Mouse (Mus musculus): ENCODE results near the gene Osgepl1. TPM values are rescaled to one million over a fixed set of nuclear protein-coding genes. Genes with fewer than 3 reads are reported as not detected.
"Not testable (repeated sequence)": the region's sequence is repeated elsewhere in the genome, so short reads cannot be mapped to it uniquely, and the experiment has no call there.

Gene Osgepl1
- total RNA-seq (2014; fragmentation: Nextera tagmentation): 28.9 and 42.9 TPM in 2 replicates
- total RNA-seq (2017): 34.2 and 34.9 TPM in 2 replicates

DNA sequence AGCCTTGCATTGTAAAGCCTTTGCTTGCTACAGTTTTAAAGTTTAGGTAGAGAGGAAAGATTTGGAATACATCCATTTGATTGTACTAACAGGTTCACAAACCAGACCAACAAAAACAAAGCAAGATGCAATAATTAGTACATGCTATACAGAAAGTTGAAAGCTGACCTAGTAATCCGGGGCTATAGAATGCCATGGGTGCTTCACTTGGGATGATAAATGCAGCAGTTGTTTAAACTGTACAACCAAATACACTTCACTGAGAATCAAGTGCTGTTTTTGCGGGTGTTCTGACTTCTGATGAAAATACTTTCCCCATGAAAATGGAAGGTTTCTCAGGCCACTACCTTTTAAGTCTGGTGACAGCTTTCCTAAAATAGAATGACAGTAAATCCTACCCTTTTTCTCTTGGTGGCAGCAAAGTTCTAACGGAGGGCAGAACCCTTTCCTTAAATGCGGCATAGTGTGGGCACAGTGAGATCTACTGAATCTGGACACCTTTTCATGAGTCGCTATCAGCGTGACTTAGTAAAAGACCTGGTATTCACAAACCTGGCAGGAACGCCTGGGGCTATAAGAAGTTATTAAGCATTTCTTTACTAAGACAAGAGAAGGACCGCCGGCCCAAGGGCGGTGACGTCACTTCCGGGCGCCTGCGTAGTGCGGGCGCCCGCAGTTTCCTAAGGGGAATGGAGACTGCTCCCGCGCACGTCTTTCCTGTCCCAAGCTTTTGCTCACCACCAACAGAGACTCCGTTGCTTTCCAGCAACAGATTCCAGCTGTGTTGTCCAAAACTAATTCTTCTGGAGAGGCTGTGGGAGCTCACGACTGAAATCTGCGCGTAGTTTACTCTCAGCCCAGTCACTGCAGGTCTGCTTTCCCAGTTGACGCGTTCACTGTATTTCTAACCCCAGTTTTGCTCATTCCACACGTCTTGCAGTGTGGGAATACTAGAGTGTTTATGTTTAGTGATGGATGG, at the start of gene Osgepl1:
Gene Osgepl1 (plus strand): TSS at position 636 of the 979 bp plus-strand sequence.
- peak; percentile 99 for ATAC-seq (replicated peaks; ENCODE audit: low FRiP score, low TSS enrichment, poor library complexity, severe bottlenecking)

DNA sequence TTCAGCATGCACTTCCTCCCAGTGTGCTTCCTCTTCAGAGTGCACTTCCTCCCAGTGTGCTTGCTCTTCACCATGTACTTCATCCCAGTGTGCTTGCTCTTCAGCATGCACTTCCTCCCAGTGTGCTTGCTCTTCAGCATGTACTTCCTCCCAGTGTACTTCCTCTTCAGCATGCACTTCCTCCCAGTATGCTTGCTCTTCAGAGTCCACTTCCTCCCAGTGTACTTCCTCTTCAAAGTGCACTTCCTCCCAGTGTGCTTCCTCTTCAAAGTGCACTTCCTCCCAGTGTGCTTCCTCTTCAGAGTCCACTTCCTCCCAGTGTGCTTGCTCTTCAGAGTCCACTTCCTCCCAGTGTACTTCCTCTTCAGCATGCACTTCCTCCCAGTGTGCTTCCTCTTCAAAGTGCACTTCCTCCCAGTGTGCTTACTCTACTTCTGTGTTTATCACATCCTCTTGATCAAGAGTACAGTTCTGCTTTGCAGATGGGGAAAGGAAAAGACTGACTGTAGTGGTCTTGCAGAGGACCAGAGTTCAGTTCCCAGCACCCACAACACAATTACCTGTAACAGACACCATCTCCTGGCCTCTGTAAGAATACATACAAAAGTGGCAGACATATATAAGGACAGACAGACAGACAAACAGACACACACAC, 48.3 kb upstream of the Osgepl1 start:
- not testable (repeated sequence) for ATAC-seq (replicated peaks; ENCODE audit: low FRiP score, low TSS enrichment, poor library complexity, severe bottlenecking)

DNA sequence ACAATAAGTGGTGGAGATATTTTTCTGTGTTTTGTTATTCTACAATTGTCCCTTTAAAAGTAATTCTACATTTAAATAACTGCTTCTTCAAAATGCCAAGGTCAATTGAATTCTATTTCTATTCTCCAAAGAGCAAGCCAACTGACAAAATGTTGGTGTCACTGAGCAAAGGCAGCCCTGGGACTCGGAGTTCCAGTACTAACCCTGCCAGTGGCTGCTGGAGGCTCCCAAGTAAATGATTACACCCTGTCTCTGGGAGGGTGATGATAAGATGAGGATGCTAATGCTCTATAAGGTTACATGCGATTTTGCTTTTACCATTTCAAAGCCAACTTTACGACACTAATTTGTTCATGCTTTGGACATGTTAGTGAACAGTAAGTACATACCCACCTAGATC, 43.5 kb upstream of the Osgepl1 start:
- no peak for ATAC-seq (replicated peaks; ENCODE audit: low FRiP score, low TSS enrichment, poor library complexity, severe bottlenecking)

DNA sequence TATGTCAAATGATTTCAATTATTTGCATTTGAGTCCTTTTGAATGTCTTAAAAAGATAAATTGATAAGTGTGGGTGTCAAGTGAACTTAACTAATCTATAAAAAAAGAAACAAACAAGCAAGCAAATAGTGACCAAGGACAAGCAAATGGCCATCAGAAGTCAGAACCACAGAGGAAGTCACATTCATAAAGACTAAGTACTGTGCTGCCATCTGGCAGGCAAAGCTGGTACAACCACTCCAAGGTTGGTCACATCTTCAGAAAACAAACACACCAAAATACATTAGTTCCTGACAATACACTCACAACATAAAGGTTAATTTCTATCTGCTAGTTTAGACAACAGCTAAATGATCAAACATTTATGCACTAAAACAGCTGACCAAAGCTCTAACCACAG, 40.8 kb upstream of the Osgepl1 start:
- no peak for ATAC-seq (replicated peaks; ENCODE audit: low FRiP score, low TSS enrichment, poor library complexity, severe bottlenecking)

DNA sequence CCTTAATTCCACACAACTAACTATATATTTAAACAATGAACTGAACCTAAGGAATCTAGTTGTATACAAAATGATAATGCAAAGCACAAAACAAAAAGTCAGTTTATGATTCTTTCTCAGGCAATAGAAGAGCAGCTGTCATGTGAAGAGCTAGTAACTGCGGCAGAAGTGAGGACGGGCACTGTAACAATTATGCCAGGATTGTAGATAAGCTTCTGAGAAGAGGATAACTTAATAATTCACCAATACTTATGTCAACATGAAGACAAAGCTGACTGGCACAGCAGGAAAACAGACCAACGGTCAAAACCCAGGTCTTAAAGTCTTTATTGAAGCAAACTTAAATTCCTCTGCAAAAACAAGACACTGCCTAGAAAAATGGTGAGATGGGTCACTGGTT, 22.2 kb upstream of the Osgepl1 start:
- ATAC-seq (replicated peaks; ENCODE audit: low FRiP score, low TSS enrichment, poor library complexity, severe bottlenecking): no peak

DNA sequence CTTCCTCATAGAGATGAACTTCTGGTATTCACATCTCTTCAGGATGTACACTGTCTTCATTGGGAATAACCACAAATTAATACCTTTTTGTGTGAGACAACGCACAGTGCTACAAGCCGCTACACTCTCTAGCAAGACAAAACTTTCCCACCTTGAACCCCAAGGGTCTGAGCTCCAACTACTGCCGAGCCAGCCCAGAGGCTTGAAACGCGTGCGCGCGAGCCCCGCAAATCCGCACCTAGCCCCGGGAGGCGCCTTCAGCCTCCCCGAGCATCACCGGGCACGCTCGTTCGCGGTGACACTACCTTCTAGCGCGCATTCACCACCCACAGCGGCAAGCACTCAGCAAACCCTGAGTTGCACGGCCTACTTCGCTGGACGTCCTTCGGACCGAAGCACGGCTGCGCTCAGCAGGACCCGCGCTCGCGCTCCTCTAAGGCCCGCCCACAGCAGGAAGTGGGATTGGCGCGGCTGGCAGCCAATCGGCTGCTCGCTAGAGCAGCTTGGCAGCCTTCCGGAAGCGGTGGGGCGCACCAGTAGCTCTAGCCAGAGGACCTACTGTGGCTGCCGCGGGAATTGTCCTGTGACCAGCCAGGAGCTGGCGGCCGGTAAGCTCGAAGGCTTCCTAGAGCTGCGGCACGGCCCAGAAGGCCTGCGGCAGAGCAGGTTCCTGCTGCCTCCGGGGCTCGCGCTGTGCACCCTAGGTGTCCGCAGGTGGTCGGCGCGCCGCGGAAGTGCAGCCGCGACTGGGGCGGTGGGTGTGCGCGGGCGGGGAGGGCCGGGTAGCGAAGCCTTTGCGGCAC, 16.6 kb upstream of the Osgepl1 start, which contains the start of the genes Pms1, Ormdl1 and Gm28778:
Gene Pms1 (minus strand): TSS at position 438 of the 803 bp plus-strand sequence.
Gene Ormdl1 (plus strand): TSS at position 515 of the 803 bp plus-strand sequence.
Gene Gm28778 (plus strand): TSS at position 531 of the 803 bp plus-strand sequence.
- ATAC-seq (replicated peaks; ENCODE audit: low FRiP score, low TSS enrichment, poor library complexity, severe bottlenecking): peak; percentile 99

DNA sequence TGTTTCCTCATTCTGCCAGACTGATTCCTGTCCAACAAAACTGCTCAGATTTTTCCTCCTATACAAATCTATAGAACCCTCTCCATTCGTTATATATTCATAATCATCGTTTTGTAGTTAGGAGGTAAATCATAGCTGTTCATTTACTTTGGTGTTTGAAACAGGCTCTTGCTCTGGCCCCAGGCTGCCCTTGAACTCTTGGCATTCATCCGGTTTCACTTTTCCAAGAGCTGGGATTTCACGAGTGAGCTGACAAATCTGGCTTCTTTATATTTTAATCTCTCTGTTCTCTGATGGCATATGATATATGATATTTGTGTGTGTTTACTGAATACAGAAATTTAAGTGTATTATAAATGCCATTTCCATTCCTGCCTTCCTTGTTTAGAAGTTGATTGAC, 12.9 kb upstream of the Osgepl1 start:
- ATAC-seq (replicated peaks; ENCODE audit: low FRiP score, low TSS enrichment, poor library complexity, severe bottlenecking): no peak

DNA sequence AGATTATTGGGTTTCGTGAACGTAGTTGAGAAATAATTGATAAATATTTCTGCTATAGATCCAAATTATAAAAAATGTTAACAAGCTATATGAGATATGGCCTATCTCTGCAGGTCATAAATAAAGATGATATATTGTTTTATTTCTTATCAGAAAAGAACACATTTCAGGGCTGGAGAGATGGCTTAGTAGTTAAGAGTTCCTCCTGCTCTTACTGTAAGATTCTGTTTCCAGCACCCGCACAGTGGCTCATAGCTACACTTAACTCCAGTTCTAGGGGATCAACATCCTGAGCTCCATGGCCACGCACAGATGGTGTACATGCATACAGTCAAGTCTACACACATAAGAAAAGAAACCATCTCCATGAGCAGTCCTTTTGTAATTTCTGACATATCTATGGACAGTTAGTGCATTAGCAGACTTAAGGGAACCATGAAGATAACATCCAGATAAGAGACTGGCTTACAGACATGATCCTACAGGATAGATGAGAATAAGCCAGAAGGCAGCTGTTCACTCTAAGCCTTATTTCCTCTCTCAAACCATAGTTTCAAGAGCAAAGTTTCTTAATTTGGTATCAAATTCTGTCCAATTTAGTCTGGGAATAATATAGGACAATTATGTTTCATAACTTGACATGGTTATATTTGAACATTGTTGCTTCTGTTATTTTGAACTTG, 8.4 kb downstream of the Osgepl1 start:
- ATAC-seq (replicated peaks; ENCODE audit: low FRiP score, low TSS enrichment, poor library complexity, severe bottlenecking): peak; percentile 72

DNA sequence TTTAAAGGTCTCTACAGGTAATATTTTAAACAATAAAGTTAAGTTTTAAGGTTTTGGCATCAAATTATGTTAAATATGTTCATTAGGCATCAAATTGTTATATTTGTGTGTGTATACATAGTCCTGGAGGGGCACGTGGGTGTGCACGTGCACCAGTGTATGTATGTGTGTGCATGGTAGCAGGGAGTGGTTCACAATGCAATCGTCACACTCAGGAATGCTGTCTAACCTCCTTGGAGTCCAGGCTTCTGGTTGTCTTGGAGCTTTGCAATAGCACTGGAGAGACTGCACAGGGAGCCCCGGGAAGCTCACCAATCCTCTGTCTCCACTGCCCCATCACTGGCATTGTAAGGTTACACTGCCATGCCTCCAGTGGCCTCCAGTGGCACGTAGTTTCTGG, 9.8 kb downstream of the Osgepl1 start:
- no peak for ATAC-seq (replicated peaks; ENCODE audit: low FRiP score, low TSS enrichment, poor library complexity, severe bottlenecking)

DNA sequence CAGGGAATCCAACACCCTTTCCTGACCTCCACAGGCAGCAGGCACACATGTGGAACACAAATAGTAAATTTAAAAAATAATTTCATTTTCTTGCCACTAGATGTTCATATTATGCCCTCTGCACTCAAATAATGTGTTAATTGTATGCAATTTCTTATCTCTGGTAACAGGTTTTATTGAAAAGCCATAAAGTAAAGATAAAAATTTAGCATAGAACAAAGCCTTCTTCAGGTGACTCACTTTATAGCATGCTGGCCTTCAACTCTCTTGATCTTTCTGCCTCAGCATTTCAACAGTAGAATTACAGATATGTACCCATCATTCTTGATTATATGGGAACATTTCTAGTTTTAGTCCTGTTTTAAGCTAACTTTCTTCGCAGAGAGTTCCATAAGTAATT, 10.9 kb downstream of the Osgepl1 start:
- peak; percentile 69 for ATAC-seq (replicated peaks; ENCODE audit: low FRiP score, low TSS enrichment, poor library complexity, severe bottlenecking)

DNA sequence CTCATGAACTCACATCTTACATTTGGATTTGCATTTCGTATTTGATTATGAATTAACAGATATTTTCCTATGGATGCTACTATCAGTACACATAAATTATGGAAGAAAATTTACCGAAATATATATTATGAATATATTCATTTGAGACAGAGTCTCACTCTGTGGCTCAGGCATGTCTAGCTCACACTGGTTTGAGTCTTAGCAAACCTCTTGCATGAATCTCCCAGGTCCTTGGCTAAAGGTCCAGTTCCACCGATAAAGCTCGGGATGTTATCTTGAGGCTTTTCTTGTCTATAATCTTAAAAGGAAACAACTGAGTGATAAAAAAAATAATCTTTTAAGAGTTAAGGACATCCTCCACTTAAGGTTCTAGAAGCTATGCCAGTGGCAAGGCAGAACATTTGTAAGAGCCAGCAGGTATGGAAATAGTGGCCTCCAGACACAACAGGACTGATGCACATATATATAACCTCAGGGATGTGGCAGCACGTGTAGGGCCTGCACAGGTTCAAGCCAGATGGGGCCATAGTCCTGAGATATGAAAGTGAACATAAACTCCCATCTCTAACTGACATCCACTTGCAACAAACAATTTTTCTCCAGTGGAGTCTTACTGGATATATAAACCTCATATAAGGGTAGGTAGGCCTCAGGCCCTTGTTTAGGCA, 11.5 kb downstream of the Osgepl1 start:
- ATAC-seq (replicated peaks; ENCODE audit: low FRiP score, low TSS enrichment, poor library complexity, severe bottlenecking): no peak

DNA sequence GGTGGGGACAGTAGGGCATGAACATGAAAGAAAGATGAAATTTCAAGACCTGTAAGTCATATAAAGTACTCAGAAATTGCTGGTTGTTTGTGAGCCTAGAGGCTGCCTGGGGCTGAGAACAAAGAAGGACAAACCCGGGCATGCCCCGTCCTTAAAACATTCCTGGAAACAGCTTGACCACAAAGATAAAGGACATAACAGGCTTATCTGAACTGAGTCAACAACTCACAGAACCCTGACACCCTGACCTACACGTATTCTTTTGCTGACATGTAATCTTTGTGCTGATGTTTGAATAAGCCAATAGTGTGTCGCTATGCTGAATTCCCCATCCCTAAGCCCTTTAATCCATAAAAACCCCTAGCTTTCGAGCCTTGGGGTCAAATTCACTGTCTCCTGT, 20.1 kb downstream of the Osgepl1 start:
- ATAC-seq (replicated peaks; ENCODE audit: low FRiP score, low TSS enrichment, poor library complexity, severe bottlenecking): not testable (repeated sequence)

DNA sequence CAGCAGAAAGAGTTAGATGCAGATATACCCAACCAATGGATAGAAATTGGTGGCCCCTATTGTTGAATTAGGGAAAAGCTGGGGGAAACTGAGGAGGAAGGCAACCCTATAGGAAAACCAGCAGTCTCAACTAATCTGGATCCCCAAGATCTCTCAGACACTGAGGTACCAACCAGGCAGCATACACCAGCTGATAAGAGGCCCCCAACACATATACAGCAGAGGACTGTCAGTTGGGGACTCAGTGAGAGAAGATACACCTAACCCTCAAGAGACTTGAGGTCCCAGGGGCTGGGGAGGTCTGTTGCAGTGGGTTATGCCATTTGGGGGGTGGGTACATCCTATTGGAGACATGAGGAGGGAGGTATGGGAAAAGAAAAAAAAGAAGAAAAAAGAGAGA, 22.0 kb downstream of the Osgepl1 start:
- no peak for ATAC-seq (replicated peaks; ENCODE audit: low FRiP score, low TSS enrichment, poor library complexity, severe bottlenecking)

DNA sequence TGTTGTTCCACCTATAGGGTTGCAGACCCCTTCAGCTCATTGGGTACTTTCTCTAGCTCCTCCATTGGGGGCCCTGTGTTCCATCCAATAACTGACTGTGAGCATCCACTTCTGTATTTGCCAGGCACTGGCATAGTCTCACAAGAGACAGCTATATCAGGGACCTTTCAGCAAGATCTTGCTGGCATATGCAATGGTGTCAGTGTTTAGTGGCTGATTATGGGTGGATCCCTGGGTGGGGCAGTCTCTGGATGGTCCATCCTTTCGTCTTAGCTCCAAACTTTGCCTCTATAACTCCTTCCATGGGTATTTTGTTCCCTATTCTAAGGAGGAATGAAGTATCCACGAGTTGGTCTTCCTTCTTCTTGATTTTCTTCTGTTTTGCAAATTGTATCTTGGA, 24.0 kb downstream of the Osgepl1 start:
- ATAC-seq (replicated peaks; ENCODE audit: low FRiP score, low TSS enrichment, poor library complexity, severe bottlenecking): not testable (repeated sequence)

DNA sequence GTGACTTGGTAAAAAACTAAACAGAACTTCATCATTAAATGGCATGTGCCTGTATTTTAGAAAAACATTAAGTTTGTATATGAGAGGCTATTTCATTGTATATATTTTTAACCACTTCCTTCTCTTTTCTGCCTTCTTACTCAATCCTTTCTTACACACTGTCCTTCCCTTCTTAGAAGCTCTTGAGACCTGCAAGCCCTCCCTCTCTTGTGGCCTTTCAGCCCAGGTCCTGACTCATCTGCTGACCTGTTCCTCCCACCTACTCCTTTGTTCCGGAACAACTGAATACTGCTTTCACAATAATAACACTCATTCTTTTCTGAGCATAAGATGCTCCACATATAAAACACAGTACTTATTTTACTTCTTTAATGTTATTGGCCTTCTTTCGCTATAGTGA, 27.6 kb downstream of the Osgepl1 start:
- ATAC-seq (replicated peaks; ENCODE audit: low FRiP score, low TSS enrichment, poor library complexity, severe bottlenecking): no peak

DNA sequence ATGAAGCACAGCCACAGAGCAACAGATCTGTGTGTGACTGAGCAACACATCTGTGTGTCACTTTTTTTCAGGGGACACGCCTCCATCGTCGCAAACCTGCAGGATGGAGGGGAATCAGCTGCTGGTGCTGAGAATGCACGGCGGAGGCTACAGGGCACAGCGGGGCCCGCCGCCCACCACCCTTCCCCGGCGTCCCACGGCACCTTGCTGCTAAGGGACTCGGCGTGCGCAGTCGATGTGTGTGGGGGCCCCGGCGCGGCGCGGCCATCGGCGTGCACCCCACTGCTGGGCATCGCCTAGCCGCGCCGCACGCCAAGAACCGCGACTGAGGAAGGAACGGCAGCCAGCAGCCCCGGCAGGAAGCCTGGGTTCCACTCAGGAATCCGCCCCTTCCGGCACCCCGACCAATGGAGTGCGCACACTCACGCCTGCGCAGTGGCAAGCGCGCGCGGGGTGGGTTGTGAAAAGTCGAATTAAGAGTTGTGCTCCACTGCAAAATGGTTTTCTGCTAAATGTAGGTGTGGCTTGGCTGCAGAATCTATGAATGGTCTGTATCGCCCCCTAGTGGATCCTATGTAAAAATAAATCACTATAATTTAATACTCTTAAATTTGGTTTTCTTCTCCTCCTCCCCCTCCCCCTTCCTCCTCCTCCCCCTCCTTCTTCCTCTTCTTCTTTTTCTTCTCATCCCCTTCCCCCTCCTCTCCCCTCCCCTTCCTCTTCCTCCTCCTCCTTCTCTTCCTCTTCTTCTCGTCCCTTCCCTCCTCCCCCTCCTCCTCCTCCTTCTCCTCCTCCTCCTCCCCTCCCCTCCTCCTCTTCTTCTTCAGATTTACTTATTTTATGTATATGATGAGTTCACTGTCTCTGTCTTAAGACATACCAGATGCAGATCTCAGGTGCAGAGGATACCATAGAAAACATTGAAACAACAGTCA, 39.2 kb downstream of the Osgepl1 start, which contains the start of the genes Asdurf, Gm28551 and Asnsd1:
Gene Asdurf (minus strand): TSS at position 293 of the 935 bp plus-strand sequence.
Gene Gm28551 (minus strand): TSS at position 341 of the 935 bp plus-strand sequence.
Gene Asnsd1 (minus strand): TSS at position 426 of the 935 bp plus-strand sequence.
- ATAC-seq (replicated peaks; ENCODE audit: low FRiP score, low TSS enrichment, poor library complexity, severe bottlenecking): peak; percentile 100

DNA sequence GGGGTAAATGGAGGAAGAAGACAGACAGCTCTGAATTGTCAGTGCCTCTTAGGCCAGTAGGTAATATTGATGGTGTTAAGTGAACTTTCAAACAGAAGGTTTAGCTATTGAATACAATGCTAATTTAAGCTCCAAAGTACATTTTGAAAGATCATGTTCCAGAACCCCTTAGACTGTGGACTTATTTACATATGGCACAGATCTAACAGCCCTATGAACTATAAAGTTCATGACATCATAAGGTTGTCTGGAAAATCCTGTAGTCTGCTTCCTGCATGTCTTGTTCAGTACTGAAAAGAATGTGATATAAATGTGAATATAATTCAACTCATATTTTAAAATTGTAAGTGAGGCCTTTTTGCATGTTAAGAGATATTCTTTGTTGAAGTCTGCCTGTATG, 45.6 kb downstream of the Osgepl1 start:
- ATAC-seq (replicated peaks; ENCODE audit: low FRiP score, low TSS enrichment, poor library complexity, severe bottlenecking): no peak

Data from megakaryocyte-erythroid progenitor cell, adult 5-6 weeks (primary cell).